Mouse (Mus musculus) kidney, postnatal 4 days (tissue): ENCODE measurements at regions not wholly inside any gene's neighbourhood (a gene's known extent, or its start where the extent isn't known, plus 50 kb on each side); places are given as distances from the start of the nearest gene placed in this dataset.

Source experiments
- DNase-seq, 2 experiments: peaks; one replicate each; pipeline ENCODE4 v3.0.0; 2021; ENCODE audit warnings: mixed read lengths in 2 of 2

DNA sequence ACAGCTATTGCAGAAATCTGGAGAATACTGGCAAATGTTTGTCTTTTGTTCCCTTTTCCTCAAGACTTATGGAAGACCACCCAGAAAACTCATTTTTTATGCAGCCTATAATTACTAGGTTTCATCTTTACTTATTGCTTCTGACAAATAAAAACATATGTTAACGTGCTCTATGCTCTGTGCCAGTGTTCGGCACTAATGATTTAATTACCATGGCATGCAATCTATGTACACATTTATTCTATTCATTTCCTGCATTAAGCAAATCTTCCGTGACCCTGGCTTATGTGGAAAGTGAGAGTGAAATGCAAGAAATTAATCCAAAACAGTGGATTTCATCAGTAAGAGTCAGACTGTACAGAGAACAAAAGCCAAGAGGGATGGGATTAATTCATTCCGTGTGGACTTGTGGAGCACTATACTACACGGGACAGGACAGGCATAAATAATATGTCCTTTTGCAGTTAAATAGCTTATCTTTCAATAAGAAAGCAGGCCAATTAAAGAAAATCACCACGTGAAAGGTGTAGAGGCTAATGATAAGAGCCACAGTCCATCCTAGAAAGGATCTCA, 679.5 kb downstream of the Ttll7 start:
- no peak for DNase-seq
